Mouse (Mus musculus) intestine, postnatal 0 days (tissue): ENCODE measurements at regions not wholly inside any gene's neighbourhood (a gene's known extent, or its start where the extent isn't known, plus 50 kb on each side); places are given as distances from the start of the nearest gene placed in this dataset.

Experiments used
- ATAC-seq: fragments of 200-750 bp; cut with Nextera tagmentation; 2 replicates; pipeline ENCODE4 v1.8.0; 2017; ENCODE audit warnings: mild to moderate bottlenecking, moderate TSS enrichment, moderate library complexity
- H3K27ac ChIP-seq: fragments of 300-500 bp; sonication (generic); 2 replicates; pipeline ENCODE4 v1.5.1; 2014; ENCODE audit warnings: mild to moderate bottlenecking, low read depth, low read length, moderate library complexity
- H3K27me3 ChIP-seq: fragments of 300-500 bp; sonication (generic); replicated peaks from 2 replicates; pipeline ENCODE4 v1.6.1; 2014; ENCODE audit warnings: low read length, mixed read lengths; ENCODE audit not compliant: control insufficient read depth, insufficient read depth
- H3K36me3 ChIP-seq: fragments of 300-500 bp; sonication (generic); 2 replicates; pipeline ENCODE4 v1.6.1; 2014; ENCODE audit warnings: mild to moderate bottlenecking, moderate library complexity; ENCODE audit not compliant: control insufficient read depth, insufficient read depth
- H3K4me1 ChIP-seq: fragments of 300-500 bp; sonication (generic); replicated peaks from 2 replicates; pipeline ENCODE4 v1.6.1; 2014; ENCODE audit warnings: antibody characterized with exemption, low read length, mixed read lengths; ENCODE audit not compliant: control insufficient read depth, insufficient read depth
- H3K4me2 ChIP-seq: fragments of 300-500 bp; sonication (generic); replicated peaks from 2 replicates; pipeline ENCODE4 v1.6.1; 2014; ENCODE audit warnings: low read depth, mild to moderate bottlenecking, moderate library complexity
- H3K4me3 ChIP-seq: fragments of 300-500 bp; sonication (generic); 2 replicates; pipeline ENCODE4 v1.5.1; 2014; ENCODE audit warnings: low read depth, low read length
- H3K9ac ChIP-seq: fragments of 300-500 bp; sonication (generic); 2 replicates; pipeline ENCODE4 v1.6.1; 2014; ENCODE audit warnings: mild to moderate bottlenecking, low read depth, low read length
- H3K9me3 ChIP-seq: fragments of 300-500 bp; sonication (generic); 2 replicates; pipeline ENCODE4 v1.6.1; 2016; ENCODE audit warnings: mixed run types; ENCODE audit not compliant: control insufficient read depth
- CTCF ChIP-seq: sonication (generic); IDR thresholded peaks from 2 replicates; pipeline ENCODE4 v1.5.1; 2016; ENCODE audit warnings: low read depth, mild to moderate bottlenecking, control low read depth, antibody characterized with exemption, moderate library complexity
- WGBS: fragments of 180-500 bp; shearing (Covaris S2); extraction: QIAGEN DNeasy Blood & Tissue Kit; methylation state at CpG from one replicate; pipeline ENCODE4 v1.1.7; 2014; 5-methylcytosine and 5-hydroxymethylcytosine counted together

GRCm38 (mm10) chr15:63052570-63053255 lies 792.3 kb downstream of the Gsdmc2 start:
- H3K27ac ChIP-seq = no peak overlapping the region
- H3K9me3 ChIP-seq = no peaks in the 10 kb centered on the region
- no peak for TF ChIP-seq CTCF
- H3K4me2 ChIP-seq = no peak overlapping the region
- no peak overlapping the region for H3K4me3 ChIP-seq
- H3K9ac ChIP-seq = no peak overlapping the region
- 62% methylated on average over 3 of the region's 3 CpGs for WGBS
- no peaks in the 10 kb centered on the region for H3K27me3 ChIP-seq
- H3K4me1 ChIP-seq = no peaks in the 10 kb centered on the region
- no peaks in the 10 kb centered on the region for H3K36me3 ChIP-seq
- no peak for ATAC-seq

DNA sequence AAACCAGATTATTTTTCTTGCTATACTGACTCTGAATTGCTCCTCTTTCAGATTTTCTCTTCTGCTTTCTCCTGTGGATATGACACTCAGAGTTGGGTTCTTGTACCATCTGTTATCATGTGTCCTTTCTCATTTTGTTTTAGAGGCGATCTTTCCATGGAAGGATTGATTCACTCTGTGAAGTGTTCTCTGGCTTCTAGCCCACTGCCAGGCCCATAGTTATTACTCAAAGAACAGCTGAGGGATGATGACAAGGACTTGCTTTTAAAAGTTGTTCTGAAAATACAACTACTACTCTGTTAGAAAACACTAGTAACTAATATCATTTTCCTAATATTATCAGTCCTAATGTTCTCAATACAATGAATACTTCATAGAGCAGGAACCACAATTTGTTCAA lies 794.9 kb downstream of the Gsdmc2 start:
- H3K4me3 ChIP-seq = no peak overlapping the region
- no peaks in the 10 kb centered on the region for H3K9me3 ChIP-seq
- no peak overlapping the region for H3K27ac ChIP-seq
- ATAC-seq = no peak
- no peaks in the 10 kb centered on the region for H3K27me3 ChIP-seq
- H3K9ac ChIP-seq = no peak overlapping the region
- TF ChIP-seq CTCF = no peak
- no peak overlapping the region for H3K4me2 ChIP-seq
- H3K36me3 ChIP-seq = no peaks in the 10 kb centered on the region
- no peaks in the 10 kb centered on the region for H3K4me1 ChIP-seq
- 74% methylated on average over 1 of the region's 1 CpGs for WGBS

DNA sequence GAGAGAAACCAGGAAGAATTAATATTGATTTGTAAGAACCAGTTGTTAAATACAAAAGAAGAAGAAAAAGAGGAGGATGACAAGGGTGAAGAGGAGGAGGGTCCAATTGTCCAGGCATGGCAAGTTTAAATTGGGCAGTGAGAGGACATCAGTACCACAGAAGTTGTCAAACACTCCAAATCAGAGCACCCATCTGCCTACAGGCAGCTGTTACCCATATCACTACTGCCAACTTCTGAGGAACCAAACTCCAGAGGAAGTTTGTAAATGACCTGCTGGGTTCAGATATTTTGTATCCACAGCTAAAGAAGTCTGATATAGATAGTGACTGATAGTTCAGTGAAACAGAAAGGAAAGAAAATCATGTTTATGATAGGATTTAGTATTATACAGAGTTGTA lies 802.6 kb downstream of the Gsdmc2 start:
- H3K4me1 ChIP-seq = no peaks in the 10 kb centered on the region
- no peak overlapping the region for H3K27ac ChIP-seq
- no peak overlapping the region for H3K4me3 ChIP-seq
- no peaks in the 10 kb centered on the region for H3K9me3 ChIP-seq
- no peaks in the 10 kb centered on the region for H3K36me3 ChIP-seq
- no peak for TF ChIP-seq CTCF
- no peak overlapping the region for H3K9ac ChIP-seq
- ATAC-seq = no peak
- no peaks in the 10 kb centered on the region for H3K27me3 ChIP-seq
- no peak overlapping the region for H3K4me2 ChIP-seq

- no peaks in the 10 kb centered on the region for H3K4me1 ChIP-seq
- no peak for TF ChIP-seq CTCF
- no peaks in the 10 kb centered on the region for H3K36me3 ChIP-seq
- H3K4me3 ChIP-seq = no peak overlapping the region
- H3K4me2 ChIP-seq = no peak overlapping the region
- no peak for ATAC-seq
- 90% methylated on average over 7 of the region's 7 CpGs for WGBS
- H3K9ac ChIP-seq = no peak overlapping the region
- no peaks in the 10 kb centered on the region for H3K27me3 ChIP-seq
- no peak overlapping the region for H3K27ac ChIP-seq
- H3K9me3 ChIP-seq = no peaks in the 10 kb centered on the region
Observed at GRCm38 (mm10) chr15:63036241-63036640, 808.7 kb downstream of the Gsdmc2 start.

- H3K4me2 ChIP-seq = no peak overlapping the region
- H3K4me1 ChIP-seq = no peaks in the 10 kb centered on the region
- no peak for TF ChIP-seq CTCF
- no peak overlapping the region for H3K4me3 ChIP-seq
- H3K36me3 ChIP-seq = no peaks in the 10 kb centered on the region
- H3K9me3 ChIP-seq = no peaks in the 10 kb centered on the region
- H3K27me3 ChIP-seq = no peaks in the 10 kb centered on the region
- WGBS = 64% methylated on average over 2 of the region's 2 CpGs
- ATAC-seq = no peak
- H3K27ac ChIP-seq = no peak overlapping the region
- no peak overlapping the region for H3K9ac ChIP-seq
Observed at GRCm38 (mm10) chr15:63020826-63021225, 824.2 kb downstream of the Gsdmc2 start.

GRCm38 (mm10) chr15:63017966-63018365 lies 827.0 kb downstream of the Gsdmc2 start:
- ATAC-seq = no peak
- Histone ChIP-seq H3K9ac (no peak overlapping the region), H3K9me3 (no peaks in the 10 kb centered on the region), H3K4me1 (no peaks in the 10 kb centered on the region), H3K4me3 (no peak overlapping the region), H3K27ac (no peak overlapping the region), H3K4me2 (no peak overlapping the region), H3K36me3 (no peaks in the 10 kb centered on the region), H3K27me3 (no peaks in the 10 kb centered on the region)
- no peak for TF ChIP-seq CTCF
- 71% methylated on average over 3 of the region's 3 CpGs for WGBS
